Mouse (Mus musculus) ES-Bruce4 (cell line): Measurements from ENCODE around the gene Olfr1417. TPM values are rescaled to one million over a fixed set of nuclear protein-coding genes. Genes with fewer than 3 reads are reported as not detected.
A peak's percentile ranks its signal among the peaks of the same experiment; 100 is the strongest.

ENCODE experiments used
- H3K27ac ChIP-seq: 2 replicates; pipeline ENCODE4 v1.5.1; 2012; ENCODE audit warnings: low read length, inconsistent platforms; ENCODE audit not compliant: insufficient read depth
- H3K27me3 ChIP-seq: 2 replicates; pipeline ENCODE4 v1.6.1; 2012; ENCODE audit warnings: mild to moderate bottlenecking, low read length, inconsistent platforms; ENCODE audit not compliant: control insufficient read depth, poor library complexity, insufficient read depth, severe bottlenecking
- H3K36me3 ChIP-seq: 2 replicates; pipeline ENCODE4 v1.6.1; 2012; ENCODE audit warnings: inconsistent platforms, mild to moderate bottlenecking, low read length, moderate library complexity; ENCODE audit not compliant: control insufficient read depth, poor library complexity, insufficient read depth, severe bottlenecking
- H3K4me1 ChIP-seq: one replicate; pipeline ENCODE4 v1.8.1; 2011; ENCODE audit warnings: low read length; ENCODE audit not compliant: control insufficient read depth, insufficient read depth
- H3K4me3 ChIP-seq: 2 replicates; pipeline ENCODE4 v1.5.1; 2011; ENCODE audit warnings: low read depth, mild to moderate bottlenecking, low read length
- H3K9ac ChIP-seq: 2 replicates; pipeline ENCODE4 v1.6.1; 2012; ENCODE audit warnings: low read depth, mild to moderate bottlenecking, inconsistent platforms; ENCODE audit not compliant: poor library complexity, severe bottlenecking
- H3K9me3 ChIP-seq: replicated peaks from 2 replicates; pipeline ENCODE4 v1.6.1; 2012; ENCODE audit warnings: mild to moderate bottlenecking, low read length, inconsistent platforms; ENCODE audit not compliant: control insufficient read depth, poor library complexity, insufficient read depth, severe bottlenecking
- CTCF ChIP-seq: IDR thresholded peaks from one replicate; pipeline ENCODE4 v1.8.1; 2011; ENCODE audit warnings: low read depth, low read length
- EP300 ChIP-seq: IDR thresholded peaks from 2 replicates; pipeline ENCODE4 v1.6.1; 2011; ENCODE audit warnings: low read depth, low read length; ENCODE audit not compliant: insufficient read depth
- POLR2A ChIP-seq: IDR thresholded peaks from one replicate; pipeline ENCODE4 v1.8.1; 2011; ENCODE audit warnings: low read length; ENCODE audit not compliant: insufficient read depth
- polyA plus RNA-seq: library from polyadenylated mRNA; stranded (reverse); fragments of >200 nt; gene quantifications from 2 replicates; pipeline ENCODE4 v1.2.4, GENCODE M21; 2011; ENCODE audit warnings: low read depth; ENCODE audit not compliant: missing spikeins, insufficient read depth, insufficient read length

Gene Olfr1417
- polyA plus RNA-seq, 1 experiment: not detected

DNA sequence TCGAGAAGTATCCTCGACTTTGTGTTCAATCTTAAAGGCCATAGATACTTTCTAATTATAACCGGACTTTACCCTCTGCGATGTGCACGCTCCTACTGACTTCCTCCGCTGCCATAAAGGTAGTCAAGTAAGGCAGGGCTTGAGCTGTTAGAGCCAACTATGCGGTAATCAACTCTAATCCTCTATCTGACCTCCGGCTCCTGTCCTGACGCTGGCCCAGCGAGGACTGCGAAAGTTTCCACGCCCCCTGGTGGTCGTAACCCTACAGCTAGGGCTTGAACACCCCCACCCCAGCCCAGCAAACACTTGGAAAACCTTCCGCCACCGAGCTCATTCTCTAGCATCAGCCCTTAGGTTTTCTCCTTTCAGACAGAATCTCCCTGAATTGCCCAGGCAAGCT is 19.2 kb downstream of the Olfr1417 start:
- peaks cover 9% of the 10 kb centered on the region for H3K4me1 ChIP-seq
- H3K36me3 ChIP-seq: no peaks in the 10 kb centered on the region
- peak overlapping the region; percentile 52 for H3K4me3 ChIP-seq
- H3K9me3 ChIP-seq: no peaks in the 10 kb centered on the region
- no peaks in the 10 kb centered on the region for H3K27me3 ChIP-seq
- no peak; the same call in 1 of the 2 replicates for TF ChIP-seq EP300
- peak; percentile 69 for TF ChIP-seq CTCF
- H3K9ac ChIP-seq: peak overlapping the region; percentile 95
- peak overlapping the region; percentile 59 for H3K27ac ChIP-seq

DNA sequence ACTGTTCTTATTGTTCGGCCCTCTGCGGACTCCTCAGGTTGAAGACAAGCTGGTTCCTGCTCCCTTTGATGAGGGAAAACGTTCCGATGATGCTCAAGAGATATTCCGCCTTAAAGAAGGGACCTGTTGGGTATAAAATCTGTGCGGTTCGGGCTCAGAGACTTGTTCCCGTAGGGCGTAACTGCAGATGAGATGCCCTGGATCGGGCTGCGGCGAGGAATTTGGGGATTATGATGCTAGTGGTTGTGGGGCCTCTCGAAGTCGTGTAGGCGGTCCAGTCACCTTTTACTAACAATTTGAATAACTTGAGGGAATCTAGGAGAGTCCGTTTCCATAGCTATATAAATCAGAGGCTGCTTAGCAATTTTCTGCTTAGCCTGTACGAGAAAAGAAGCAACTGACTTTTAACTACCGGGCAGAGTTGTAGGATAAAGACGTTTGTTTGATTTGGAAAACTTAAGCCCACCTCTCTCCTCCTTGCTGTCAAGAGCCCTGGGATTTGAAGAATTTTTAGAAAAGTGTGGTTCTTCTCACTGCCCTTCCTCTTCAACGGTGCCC is 19.8 kb downstream of the Olfr1417 start, which contains the start of gene Stx3:
Stx3 (minus strand) TSS at position 261 of the 558 bp plus-strand sequence.
- Histone ChIP-seq H3K4me3 (peak within 1 kb of the TSS; percentile 97), H3K36me3 (no peaks in the 10 kb centered on the region), H3K4me1 (peaks cover 9% of the 10 kb centered on the region), H3K27ac (peak within 1 kb of the TSS; percentile 59), H3K9ac (peak within 1 kb of the TSS; percentile 95), H3K9me3 (no peaks in the 10 kb centered on the region), H3K27me3 (no peaks in the 10 kb centered on the region)
- TF ChIP-seq EP300: no peak
- no peak for TF ChIP-seq POLR2A
- no peak for TF ChIP-seq CTCF

DNA sequence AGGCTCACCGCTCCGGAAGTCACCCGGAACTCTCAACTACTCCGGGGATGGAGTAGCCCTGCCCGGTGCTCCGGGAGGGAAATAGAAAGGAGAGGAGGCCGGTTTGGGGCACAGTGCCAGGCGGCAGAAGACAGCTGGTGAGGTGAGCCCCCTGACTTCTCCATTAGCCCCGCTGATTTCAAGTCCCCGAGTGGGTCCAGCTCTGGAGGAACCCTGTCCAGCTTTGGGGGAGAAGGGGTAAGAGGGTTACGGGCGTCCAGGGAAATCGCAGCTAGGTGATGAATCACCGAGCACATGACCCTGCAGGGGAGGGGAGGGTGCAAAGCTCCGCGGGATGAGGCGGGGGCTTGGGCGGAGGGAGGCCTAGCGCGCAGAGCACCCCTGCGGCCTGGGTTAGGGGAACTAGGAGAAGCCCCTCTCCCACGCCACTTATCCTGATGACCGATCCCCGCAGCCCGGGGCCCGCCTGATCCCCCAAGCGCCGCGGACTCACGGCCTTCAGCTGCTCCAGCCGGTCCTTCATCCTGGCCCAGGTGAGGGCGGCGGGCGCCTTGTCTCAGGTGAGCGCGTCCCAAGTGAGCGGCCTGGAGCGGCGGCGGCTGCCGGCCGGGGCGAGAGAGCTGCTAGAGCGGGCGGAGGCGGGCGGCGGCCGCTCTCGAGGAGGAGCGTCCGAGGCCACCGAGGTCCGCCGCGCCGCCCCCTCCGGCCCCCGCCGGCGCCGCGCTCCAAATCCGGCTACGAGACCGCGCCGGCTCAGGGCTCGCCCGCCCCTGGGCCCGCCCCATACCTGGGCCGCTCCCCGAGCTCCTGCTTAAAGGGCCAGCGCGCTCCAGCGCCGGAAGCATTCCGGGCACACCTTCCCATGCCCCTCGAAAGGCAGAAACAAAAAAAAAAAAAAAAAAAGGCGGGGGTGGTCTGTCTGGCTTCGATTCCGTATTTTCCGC is 20.5 kb downstream of the Olfr1417 start:
- TF ChIP-seq EP300 (0 out of 2 replicates have a peak, but pooled peaks have one; percentile 13), POLR2A (no peak), CTCF (no peak)
- 0 out of 2 replicates have a peak overlapping the region, but pooled peaks have one; percentile 42 for H3K27ac ChIP-seq

DNA sequence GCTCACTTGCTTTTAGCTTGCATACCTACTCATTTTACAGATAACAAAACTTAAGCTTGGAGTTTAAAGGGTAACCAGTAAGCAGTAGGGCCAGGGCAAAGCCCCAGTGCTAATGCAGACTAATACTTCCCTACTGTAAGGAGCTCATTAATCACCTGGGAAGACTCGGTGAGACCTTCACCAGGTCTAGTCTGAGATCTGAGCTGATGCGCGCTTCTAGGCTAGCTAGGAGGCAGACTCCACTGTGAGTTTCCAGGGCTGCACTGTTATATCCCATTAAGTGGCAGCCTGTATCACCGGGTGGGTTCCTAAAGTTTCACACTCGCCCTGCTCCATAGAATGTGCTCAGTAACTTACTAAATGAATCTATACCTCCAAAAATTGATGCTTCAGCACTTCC is 21.4 kb downstream of the Olfr1417 start:
- Histone ChIP-seq H3K36me3 (no peaks in the 10 kb centered on the region), H3K4me3 (peak overlapping the region; percentile 83), H3K4me1 (peaks cover 9% of the 10 kb centered on the region), H3K27ac (no peak overlapping the region), H3K9me3 (no peaks in the 10 kb centered on the region), H3K9ac (peak overlapping the region; percentile 95), H3K27me3 (no peaks in the 10 kb centered on the region)
- TF ChIP-seq CTCF (no peak), EP300 (no peak), POLR2A (no peak)

More for the DNA sequence above, 20.5 kb downstream of the Olfr1417 start:
- no peaks in the 10 kb centered on the region for H3K27me3 ChIP-seq
- H3K9ac ChIP-seq: peak overlapping the region; percentile 95
- no peaks in the 10 kb centered on the region for H3K36me3 ChIP-seq
- H3K4me3 ChIP-seq: peak overlapping the region; percentile 97
- no peaks in the 10 kb centered on the region for H3K9me3 ChIP-seq
- peaks cover 12% of the 10 kb centered on the region for H3K4me1 ChIP-seq

DNA sequence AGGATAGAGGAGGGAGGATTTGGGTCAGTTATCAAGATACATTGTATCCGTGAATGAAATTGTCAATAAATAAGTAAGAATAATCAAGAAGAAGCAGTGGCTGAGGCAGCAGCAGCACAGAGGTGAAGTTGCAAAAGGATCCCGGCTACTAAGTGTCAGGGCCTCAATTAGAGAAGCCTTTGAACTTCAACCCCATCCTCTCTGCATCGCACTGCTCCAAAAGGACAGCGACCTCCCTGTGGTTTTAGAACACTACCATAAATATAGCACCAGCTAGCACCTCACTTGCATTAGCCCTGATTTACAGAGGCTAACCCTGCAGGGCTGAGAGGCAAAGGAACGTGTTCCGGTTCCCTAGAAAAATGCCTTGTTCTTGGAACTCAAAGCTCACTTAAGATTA is 22.3 kb downstream of the Olfr1417 start:
- Histone ChIP-seq H3K27me3 (no peaks in the 10 kb centered on the region), H3K4me3 (no peak overlapping the region), H3K36me3 (no peaks in the 10 kb centered on the region), H3K9ac (no peak overlapping the region), H3K27ac (no peak overlapping the region), H3K4me1 (peaks cover 7% of the 10 kb centered on the region), H3K9me3 (no peaks in the 10 kb centered on the region)
- TF ChIP-seq EP300 (no peak), POLR2A (no peak), CTCF (no peak)

DNA sequence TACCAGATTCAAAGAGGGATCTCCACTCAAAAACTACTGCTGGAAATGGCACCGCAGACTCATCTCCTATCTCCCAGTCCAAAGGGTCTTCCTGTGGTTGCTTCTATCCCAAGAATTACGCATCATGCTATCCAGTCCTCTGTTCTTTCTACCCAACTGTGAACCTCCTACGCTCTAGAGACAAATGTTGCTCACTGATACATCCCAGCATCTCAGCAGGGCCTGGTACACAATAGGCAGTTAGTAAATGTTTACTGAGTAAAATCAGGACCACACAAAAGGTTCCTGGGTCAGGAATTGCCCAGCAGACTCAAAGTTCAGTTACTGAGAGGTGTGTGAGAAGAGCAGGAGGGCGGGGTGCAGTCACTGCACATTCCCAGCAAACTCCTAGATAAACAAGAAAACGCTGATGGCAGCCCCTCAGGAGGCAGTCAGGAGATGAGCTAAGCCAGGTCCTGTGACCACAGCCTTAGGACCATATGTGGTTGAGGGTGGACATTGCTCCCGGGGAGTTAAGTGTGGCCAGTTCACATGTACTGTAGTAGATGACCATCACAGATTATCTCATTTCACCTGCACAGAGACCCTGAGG is 24.2 kb downstream of the Olfr1417 start:
- H3K27me3 ChIP-seq: no peaks in the 10 kb centered on the region
- no peak overlapping the region for H3K27ac ChIP-seq
- no peak overlapping the region for H3K4me3 ChIP-seq
- H3K9me3 ChIP-seq: no peaks in the 10 kb centered on the region
- no peak overlapping the region for H3K9ac ChIP-seq
- no peaks in the 10 kb centered on the region for H3K36me3 ChIP-seq
- peaks cover 12% of the 10 kb centered on the region for H3K4me1 ChIP-seq
- TF ChIP-seq POLR2A (no peak), CTCF (no peak), EP300 (no peak)
